Mouse (Mus musculus): ENCODE results near the gene Gsta3.

GRCm38 (mm10) chr1:21227756-21228395, 12.5 kb upstream of the Gsta3 start:
- no peak for TF ChIP-seq CTCF (IDR thresholded peaks at IDR 0.05; ENCODE audit: borderline replicate concordance, control insufficient read depth, extremely low read depth, insufficient read depth, low read length, poor library complexity)
- TF ChIP-seq POLR2A (IDR thresholded peaks at IDR 0.05; ENCODE audit: control insufficient read depth, extremely low read depth, insufficient read depth, low read length, poor library complexity): no peak

All from thymus, adult 2 months (tissue).